Mouse (Mus musculus) stomach, embryonic 14.5 days (tissue): ENCODE data around the gene Azin2. TPM values are rescaled to one million over a fixed set of nuclear protein-coding genes. Genes with fewer than 3 reads are reported as not detected.

ENCODE experiments used
- ATAC-seq: fragments of 200-750 bp; cut with Nextera tagmentation; 2 replicates; pipeline ENCODE4 v1.8.0; 2017; ENCODE audit warnings: low read depth, moderate TSS enrichment; ENCODE audit not compliant: insufficient number of reproducible peaks, insufficient read depth, low FRiP score
- H3K27ac ChIP-seq: fragments of 300-500 bp; sonication (generic); 2 replicates; pipeline ENCODE4 v1.5.1; 2014; ENCODE audit warnings: mild to moderate bottlenecking, low read length, moderate library complexity, mixed read lengths
- H3K27me3 ChIP-seq: fragments of 300-500 bp; sonication (generic); 2 replicates; pipeline ENCODE4 v1.6.1; 2014; ENCODE audit warnings: low read length, control low read depth, mixed read lengths; ENCODE audit not compliant: control insufficient read depth, insufficient read depth
- H3K36me3 ChIP-seq: fragments of 300-500 bp; sonication (generic); 2 replicates; pipeline ENCODE4 v1.6.1; 2014; ENCODE audit warnings: mild to moderate bottlenecking, control low read depth, low read length, moderate library complexity, mixed read lengths; ENCODE audit not compliant: control insufficient read depth, insufficient read depth
- H3K4me1 ChIP-seq: fragments of 300-500 bp; sonication (generic); 2 replicates; pipeline ENCODE4 v1.6.1; 2014; ENCODE audit warnings: low read length, control low read depth, mixed read lengths; ENCODE audit not compliant: control insufficient read depth, insufficient read depth
- H3K4me2 ChIP-seq: fragments of 300-500 bp; sonication (generic); replicated peaks from 2 replicates; pipeline ENCODE4 v1.6.1; 2014; ENCODE audit warnings: low read depth, low read length, control low read depth
- H3K4me3 ChIP-seq: fragments of 300-500 bp; sonication (generic); 2 replicates; pipeline ENCODE4 v1.5.1; 2014; ENCODE audit warnings: low read depth, low read length, control low read depth
- H3K9ac ChIP-seq: fragments of 300-500 bp; sonication (generic); replicated peaks from 2 replicates; pipeline ENCODE4 v1.6.1; 2014; ENCODE audit warnings: low read depth, mild to moderate bottlenecking, control low read depth, low read length, moderate library complexity, mixed read lengths
- H3K9me3 ChIP-seq: fragments of 300-500 bp; sonication (generic); 2 replicates; pipeline ENCODE4 v1.6.1; 2016; ENCODE audit warnings: low read depth, low read length, control low read depth; ENCODE audit not compliant: control insufficient read depth
- WGBS: fragments of 180-500 bp; shearing (Covaris S2); extraction: QIAGEN DNeasy Blood & Tissue Kit; methylation state at CpG from one replicate; pipeline ENCODE4 v1.1.7; 2014; 5-methylcytosine and 5-hydroxymethylcytosine counted together
- polyA plus RNA-seq: library from polyadenylated mRNA; unstranded; fragments of >200 nt; fragmentation: Nextera tagmentation; extraction: Ambion mirVana; gene quantifications from 2 replicates; pipeline ENCODE4 v1.2.1, GENCODE M21; 2014

Gene Azin2
- polyA plus RNA-seq, 1 experiment from 2014 or later, result 19.1 TPM

DNA sequence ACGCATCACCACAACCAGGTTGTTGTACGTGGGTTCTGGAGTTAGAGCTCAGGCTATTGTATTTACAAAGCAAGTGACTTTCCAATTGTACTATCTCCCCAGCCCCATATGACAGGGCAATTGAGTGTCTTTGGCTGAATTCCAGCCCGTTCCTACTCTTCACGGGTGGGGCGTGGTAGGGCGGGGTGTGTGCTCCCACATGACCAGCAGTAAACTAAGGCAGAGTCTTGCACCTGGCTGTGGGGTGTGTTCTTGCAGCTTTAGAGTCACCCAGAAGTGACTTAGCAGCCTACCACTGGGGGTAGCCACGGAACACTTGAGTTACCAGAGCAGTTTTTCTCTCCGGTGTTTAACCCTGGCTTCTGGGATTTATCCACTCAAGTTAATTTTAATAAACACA, 35.0 kb upstream of the Azin2 start:
- Histone ChIP-seq H3K36me3 (peaks cover 19% of the 10 kb centered on the region), H3K27ac (peak overlapping the region; percentile 15; the same call in 1 of the 2 replicates), H3K9ac (no peak overlapping the region), H3K4me3 (no peak overlapping the region), H3K27me3 (no peaks in the 10 kb centered on the region), H3K9me3 (no peaks in the 10 kb centered on the region), H3K4me1 (peaks cover 25% of the 10 kb centered on the region), H3K4me2 (no peak overlapping the region)
- 65% methylated on average over 8 of the region's 8 CpGs for WGBS
- no peak for ATAC-seq

DNA sequence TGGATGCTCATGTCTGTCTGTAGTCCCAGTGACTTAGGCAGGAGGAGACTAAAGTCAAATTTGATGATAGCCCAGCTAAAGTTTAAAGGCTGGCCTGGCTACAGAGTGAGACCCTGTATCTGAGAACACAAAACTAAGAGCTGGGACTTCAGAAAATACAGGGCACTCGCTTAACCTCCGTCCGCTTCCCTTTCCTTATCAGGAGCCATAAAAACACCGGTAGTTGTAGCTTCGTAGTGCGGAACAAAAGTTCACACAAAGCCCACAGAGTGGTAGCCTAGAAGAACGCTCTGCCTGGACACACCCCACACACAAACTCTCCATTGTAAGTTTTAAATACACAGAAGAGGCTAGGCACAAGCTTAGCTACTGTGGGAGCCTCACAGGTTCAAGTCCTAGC, 33.0 kb upstream of the Azin2 start:
- no peak for ATAC-seq
- H3K27ac ChIP-seq, result no peak overlapping the region
- H3K36me3 ChIP-seq, result peaks cover 8% of the 10 kb centered on the region
- WGBS, result 79% methylated on average over 7 of the region's 7 CpGs
- H3K9ac ChIP-seq, result no peak overlapping the region
- no peaks in the 10 kb centered on the region for H3K9me3 ChIP-seq
- peaks cover 25% of the 10 kb centered on the region for H3K4me1 ChIP-seq
- no peak overlapping the region for H3K4me2 ChIP-seq
- H3K4me3 ChIP-seq, result no peak overlapping the region
- H3K27me3 ChIP-seq, result no peaks in the 10 kb centered on the region

DNA sequence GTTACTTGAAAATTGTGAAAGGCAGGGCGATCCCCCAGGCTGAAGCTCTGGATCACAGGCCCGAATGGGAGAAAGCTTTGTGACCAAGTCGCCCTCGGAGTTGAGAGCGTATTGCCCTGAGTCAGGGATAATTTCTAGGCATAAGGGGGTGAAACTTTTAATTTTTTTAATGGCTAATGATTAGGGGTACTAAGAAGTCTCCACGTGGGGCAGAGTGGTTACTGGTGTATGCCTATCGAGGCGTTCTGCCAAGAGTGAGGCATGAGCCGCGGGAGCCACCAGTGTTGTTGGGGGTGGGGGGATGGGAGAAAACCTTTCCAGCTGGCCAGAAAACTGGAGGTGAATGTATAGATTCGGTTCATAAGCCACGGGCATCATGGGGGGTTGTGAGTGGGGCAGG, 31.4 kb upstream of the Azin2 start:
- no peaks in the 10 kb centered on the region for H3K27me3 ChIP-seq
- H3K9me3 ChIP-seq, result no peaks in the 10 kb centered on the region
- H3K4me3 ChIP-seq, result peak overlapping the region; percentile 87
- H3K27ac ChIP-seq, result peak overlapping the region; percentile 59; the same call in 1 of the 2 replicates
- 1% methylated on average over 12 of the region's 12 CpGs for WGBS
- H3K4me2 ChIP-seq, result peak overlapping the region; percentile 81
- H3K4me1 ChIP-seq, result peaks cover 25% of the 10 kb centered on the region
- H3K9ac ChIP-seq, result peak overlapping the region; percentile 73
- no peak for ATAC-seq
- H3K36me3 ChIP-seq, result no peaks in the 10 kb centered on the region

DNA sequence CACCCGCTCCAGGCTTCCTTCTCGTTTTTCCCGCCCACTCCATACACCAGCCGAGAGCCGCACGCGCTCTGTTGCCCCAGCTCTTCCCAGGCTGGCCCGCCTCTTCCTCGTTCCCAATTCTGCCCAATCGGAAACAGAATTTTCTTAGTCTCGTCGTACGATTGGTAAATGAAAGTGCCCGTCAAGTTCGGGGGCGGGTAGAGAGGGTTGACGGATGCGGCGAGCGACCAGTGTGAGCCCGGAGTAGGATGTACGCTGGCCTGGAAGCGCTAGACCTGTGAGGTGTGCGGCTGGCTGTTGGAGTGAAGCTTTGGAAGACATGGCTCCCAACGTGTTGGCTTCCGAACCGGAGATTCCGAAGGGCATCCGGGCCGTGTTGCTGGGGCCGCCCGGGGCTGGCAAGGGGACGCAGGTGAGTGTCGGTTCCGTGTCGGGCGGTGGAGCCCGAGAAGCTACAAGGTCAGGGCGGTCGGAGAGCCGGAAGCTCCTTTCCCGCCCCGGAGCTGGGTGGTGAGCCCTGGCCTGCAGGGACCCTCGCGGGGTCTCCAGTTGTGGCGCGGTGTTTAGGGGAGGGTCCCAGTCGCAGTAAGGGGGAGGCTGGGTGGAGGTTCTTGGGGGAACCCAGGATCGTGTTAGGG, 30.9 kb upstream of the Azin2 start:
- Histone ChIP-seq H3K4me2 (peak overlapping the region; percentile 81), H3K27ac (peak overlapping the region; percentile 59; the same call in 1 of the 2 replicates), H3K9ac (peak overlapping the region; percentile 73), H3K36me3 (no peaks in the 10 kb centered on the region), H3K27me3 (no peaks in the 10 kb centered on the region), H3K4me1 (peaks cover 24% of the 10 kb centered on the region), H3K9me3 (no peaks in the 10 kb centered on the region), H3K4me3 (peak overlapping the region; percentile 87)
- ATAC-seq, result peak; percentile 99
- under 1% methylated on average over 49 of the region's 49 CpGs for WGBS

DNA sequence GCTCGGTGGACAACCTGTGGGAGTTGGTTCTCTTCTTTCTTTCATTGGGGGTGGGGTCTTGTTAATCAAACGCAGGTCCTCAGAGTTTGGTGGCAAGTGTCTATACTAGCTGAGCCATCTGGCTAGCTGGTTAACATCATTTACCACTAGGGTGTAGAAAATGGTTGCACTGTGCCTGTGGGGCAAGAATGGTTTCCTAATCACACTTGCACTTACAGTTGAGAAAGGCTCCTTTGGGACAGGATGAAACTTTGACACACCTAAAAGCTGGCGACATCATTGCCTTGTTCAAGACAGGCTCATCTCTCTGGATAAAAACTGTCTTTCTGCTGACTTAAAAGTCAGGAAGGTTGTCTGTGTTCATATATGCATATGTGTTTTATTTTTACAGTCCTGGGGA, 29.9 kb upstream of the Azin2 start:
- H3K27me3 ChIP-seq, result no peaks in the 10 kb centered on the region
- H3K9ac ChIP-seq, result no peak overlapping the region
- H3K4me3 ChIP-seq, result no peak overlapping the region
- H3K4me2 ChIP-seq, result no peak overlapping the region
- no peak for ATAC-seq
- no peak overlapping the region for H3K27ac ChIP-seq
- 88% methylated on average over 3 of the region's 3 CpGs for WGBS
- no peaks in the 10 kb centered on the region for H3K36me3 ChIP-seq
- peaks cover 19% of the 10 kb centered on the region for H3K4me1 ChIP-seq
- H3K9me3 ChIP-seq, result no peaks in the 10 kb centered on the region

DNA sequence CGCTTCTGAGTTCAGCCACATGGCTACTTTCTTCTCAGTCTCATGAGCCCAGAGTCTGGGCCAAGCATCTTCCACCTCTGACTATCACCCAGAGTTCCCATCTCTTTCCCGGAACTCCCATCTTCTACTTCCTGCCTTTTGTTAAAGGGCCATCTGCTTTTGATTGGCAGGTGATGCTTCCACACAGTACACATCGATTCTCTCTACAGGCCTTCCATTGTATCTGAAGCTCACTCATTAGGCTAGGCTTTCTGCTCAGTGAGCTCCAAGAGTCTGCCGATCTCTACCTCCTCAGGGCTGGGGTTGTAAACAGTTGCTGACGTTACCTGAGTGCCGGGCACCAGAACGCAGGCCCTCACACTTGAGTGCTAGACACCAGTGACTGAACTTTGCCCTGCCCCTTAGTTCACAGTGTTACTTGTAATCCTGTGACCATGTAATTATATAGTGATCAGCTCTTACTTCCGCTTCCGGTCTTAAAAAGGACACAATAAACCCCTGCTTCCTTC, 29.3 kb upstream of the Azin2 start, which contains the start of gene Ak2:
Gene Ak2 (plus strand): TSS at position 459 of the 509 bp plus-strand sequence.
- no peak for ATAC-seq
- Histone ChIP-seq H3K4me2 (no peak within 1 kb of the TSS; the same call in 1 of the 2 replicates), H3K9me3 (no peaks in the 10 kb centered on the region), H3K27me3 (no peaks in the 10 kb centered on the region), H3K4me1 (peaks cover 17% of the 10 kb centered on the region), H3K4me3 (peak within 1 kb of the TSS; percentile 87; the same call in 1 of the 2 replicates), H3K9ac (no peak within 1 kb of the TSS), H3K27ac (no peak within 1 kb of the TSS), H3K36me3 (no peaks in the 10 kb centered on the region)
- WGBS, result 88% methylated on average over 9 of the region's 9 CpGs

DNA sequence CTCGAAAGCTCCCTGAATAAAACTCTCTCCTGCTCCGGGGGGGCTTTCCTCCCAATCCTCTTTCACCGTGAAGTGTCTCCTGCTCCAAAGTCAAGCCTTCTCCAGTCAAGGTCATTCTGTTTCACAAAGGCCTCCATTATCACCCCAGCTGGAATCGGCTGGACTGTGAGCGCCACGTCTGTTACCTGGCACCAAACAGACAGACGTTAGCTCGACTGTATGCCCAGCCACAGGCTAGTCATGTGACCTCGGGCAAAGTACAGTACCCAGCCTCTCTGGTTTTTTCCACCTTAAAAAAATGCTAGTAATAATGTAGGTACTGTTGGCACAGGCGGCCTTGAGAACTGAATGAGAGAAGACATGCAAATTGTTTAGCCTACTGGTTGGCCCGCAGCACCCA, 27.4 kb upstream of the Azin2 start:
- ATAC-seq, result no peak
- no peaks in the 10 kb centered on the region for H3K9me3 ChIP-seq

DNA sequence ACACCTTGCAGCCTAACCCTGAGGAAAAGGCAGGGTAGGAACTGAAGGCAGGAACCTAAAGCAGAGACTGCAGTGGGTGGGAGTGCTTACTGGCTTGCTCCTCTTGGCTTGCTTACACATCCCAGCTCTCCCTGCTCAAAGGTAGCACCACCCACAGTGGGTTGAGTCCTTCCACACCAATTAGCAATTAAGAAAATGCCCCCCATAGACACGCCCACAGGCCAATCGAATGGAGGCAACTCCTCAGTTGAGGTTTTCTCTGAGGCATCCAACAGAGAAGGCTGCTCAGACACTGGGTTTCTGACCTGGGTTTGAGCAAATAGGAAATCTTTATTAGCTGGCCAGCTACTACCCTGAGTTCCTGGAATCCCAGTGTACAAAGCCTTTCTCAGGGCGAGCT, 26.7 kb upstream of the Azin2 start:
- Histone ChIP-seq H3K27me3 (no peaks in the 10 kb centered on the region), H3K4me3 (no peak overlapping the region), H3K9ac (no peak overlapping the region), H3K4me2 (no peak overlapping the region), H3K36me3 (no peaks in the 10 kb centered on the region), H3K9me3 (no peaks in the 10 kb centered on the region), H3K4me1 (peaks cover 1% of the 10 kb centered on the region; the same call in 1 of the 2 replicates), H3K27ac (no peak overlapping the region)
- no peak for ATAC-seq
- 62% methylated on average over 3 of the region's 3 CpGs for WGBS

More for the DNA sequence above, 27.4 kb upstream of the Azin2 start:
- Histone ChIP-seq H3K4me3 (no peak overlapping the region), H3K27me3 (no peaks in the 10 kb centered on the region), H3K4me1 (peaks cover 9% of the 10 kb centered on the region), H3K36me3 (no peaks in the 10 kb centered on the region), H3K9ac (no peak overlapping the region), H3K27ac (no peak overlapping the region), H3K4me2 (no peak overlapping the region)
- 58% methylated on average over 11 of the region's 11 CpGs for WGBS
